Mouse (Mus musculus): ENCODE measurements around the gene Ube2cbp. TPM values are rescaled to one million over a fixed set of nuclear protein-coding genes. Genes with fewer than 3 reads are reported as not detected.

Gene Ube2cbp
- polyA plus RNA-seq, 1 experiment from 2014 or later = 1.4 TPM

- Histone ChIP-seq H3K4me1 (ENCODE audit: insufficient read depth, low read depth, low read length) (no peaks in the 10 kb centered on the region), H3K9me3 (ENCODE audit: low read length) (no peaks in the 10 kb centered on the region), H3K27ac (ENCODE audit: low read length) (no peak overlapping the region), H3K36me3 (ENCODE audit: insufficient read depth, low read length) (no peaks in the 10 kb centered on the region), H3K9ac (replicated peaks; ENCODE audit: low read depth) (no peak overlapping the region), H3K4me3 (ENCODE audit: low read depth, low read length) (no peak overlapping the region), H3K4me2 (replicated peaks; ENCODE audit: low read depth, low read length) (no peak overlapping the region), H3K27me3 (replicated peaks; ENCODE audit: insufficient read depth, low read length) (no peaks in the 10 kb centered on the region)
- no peak for DNase-seq (ENCODE audit: low spot score)
- 49% methylated on average over 11 of the region's 11 CpGs for WGBS
- ATAC-seq = no peak
- TF ChIP-seq EP300 (IDR thresholded peaks at IDR 0.05) (no peak), CTCF (IDR thresholded peaks at IDR 0.05) (no peak)
Observed at GRCm38 (mm10) chr9:86438337-86439009, 26.3 kb downstream of the Ube2cbp start.

GRCm38 (mm10) chr9:86436608-86437007 lies 28.1 kb downstream of the Ube2cbp start:
- Histone ChIP-seq H3K9me3 (ENCODE audit: low read length) (no peaks in the 10 kb centered on the region), H3K27ac (ENCODE audit: low read length) (no peak overlapping the region), H3K4me2 (replicated peaks; ENCODE audit: low read depth, low read length) (no peak overlapping the region), H3K27me3 (replicated peaks; ENCODE audit: insufficient read depth, low read length) (no peaks in the 10 kb centered on the region), H3K36me3 (ENCODE audit: insufficient read depth, low read length) (no peaks in the 10 kb centered on the region), H3K9ac (replicated peaks; ENCODE audit: low read depth) (no peak overlapping the region), H3K4me1 (ENCODE audit: insufficient read depth, low read depth, low read length) (no peaks in the 10 kb centered on the region), H3K4me3 (ENCODE audit: low read depth, low read length) (no peak overlapping the region)
- ATAC-seq = no peak
- over 99% methylated on average over 8 of the region's 8 CpGs for WGBS
- no peak for TF ChIP-seq CTCF (IDR thresholded peaks at IDR 0.05)
- no peak for TF ChIP-seq EP300 (IDR thresholded peaks at IDR 0.05)
- DNase-seq (ENCODE audit: low spot score) = no peak

GRCm38 (mm10) chr9:86435510-86435909 lies 29.2 kb downstream of the Ube2cbp start:
- ATAC-seq (no peak), DNase-seq (ENCODE audit: low spot score) (no peak)
- Histone ChIP-seq H3K4me1 (ENCODE audit: insufficient read depth, low read depth, low read length) (no peaks in the 10 kb centered on the region), H3K9me3 (ENCODE audit: low read length) (no peaks in the 10 kb centered on the region), H3K4me3 (ENCODE audit: low read depth, low read length) (no peak overlapping the region), H3K27me3 (replicated peaks; ENCODE audit: insufficient read depth, low read length) (no peaks in the 10 kb centered on the region), H3K36me3 (ENCODE audit: insufficient read depth, low read length) (no peaks in the 10 kb centered on the region), H3K27ac (ENCODE audit: low read length) (no peak overlapping the region), H3K4me2 (replicated peaks; ENCODE audit: low read depth, low read length) (no peak overlapping the region), H3K9ac (replicated peaks; ENCODE audit: low read depth) (no peak overlapping the region)
- 74% methylated on average over 3 of the region's 3 CpGs for WGBS
- TF ChIP-seq CTCF (IDR thresholded peaks at IDR 0.05) (no peak), EP300 (IDR thresholded peaks at IDR 0.05) (no peak)

- no peaks in the 10 kb centered on the region for H3K36me3 ChIP-seq (ENCODE audit: insufficient read depth, low read length)
- DNase-seq (ENCODE audit: low spot score) (no peak), ATAC-seq (no peak)
- H3K9ac ChIP-seq (replicated peaks; ENCODE audit: low read depth) = no peak overlapping the region
- H3K9me3 ChIP-seq (ENCODE audit: low read length) = no peaks in the 10 kb centered on the region
- H3K4me2 ChIP-seq (replicated peaks; ENCODE audit: low read depth, low read length) = no peak overlapping the region
- no peaks in the 10 kb centered on the region for H3K27me3 ChIP-seq (replicated peaks; ENCODE audit: insufficient read depth, low read length)
- no peak for TF ChIP-seq EP300 (IDR thresholded peaks at IDR 0.05)
- WGBS = 79% methylated on average over 4 of the region's 4 CpGs
- no peak overlapping the region for H3K4me3 ChIP-seq (ENCODE audit: low read depth, low read length)
- H3K27ac ChIP-seq (ENCODE audit: low read length) = no peak overlapping the region
- no peaks in the 10 kb centered on the region for H3K4me1 ChIP-seq (ENCODE audit: insufficient read depth, low read depth, low read length)
Observed at GRCm38 (mm10) chr9:86423331-86423730, 41.4 kb downstream of the Ube2cbp start.

- Histone ChIP-seq H3K4me3 (ENCODE audit: low read depth, low read length) (no peak overlapping the region), H3K36me3 (ENCODE audit: insufficient read depth, low read length) (no peaks in the 10 kb centered on the region), H3K4me1 (ENCODE audit: insufficient read depth, low read depth, low read length) (no peaks in the 10 kb centered on the region), H3K27ac (ENCODE audit: low read length) (no peak overlapping the region), H3K27me3 (replicated peaks; ENCODE audit: insufficient read depth, low read length) (no peaks in the 10 kb centered on the region), H3K4me2 (replicated peaks; ENCODE audit: low read depth, low read length) (no peak overlapping the region), H3K9me3 (ENCODE audit: low read length) (no peaks in the 10 kb centered on the region), H3K9ac (replicated peaks; ENCODE audit: low read depth) (no peak overlapping the region)
- 78% methylated on average over 6 of the region's 6 CpGs for WGBS
- TF ChIP-seq EP300 (IDR thresholded peaks at IDR 0.05) (no peak), CTCF (IDR thresholded peaks at IDR 0.05) (no peak)
- no peak for DNase-seq (ENCODE audit: low spot score)
- no peak for ATAC-seq
Observed at GRCm38 (mm10) chr9:86419366-86419765, 45.4 kb downstream of the Ube2cbp start.

- Histone ChIP-seq H3K4me3 (ENCODE audit: low read depth, low read length) (no peak overlapping the region), H3K9ac (replicated peaks; ENCODE audit: low read depth) (no peak overlapping the region), H3K4me1 (ENCODE audit: insufficient read depth, low read depth, low read length) (no peaks in the 10 kb centered on the region), H3K36me3 (ENCODE audit: insufficient read depth, low read length) (no peaks in the 10 kb centered on the region), H3K4me2 (replicated peaks; ENCODE audit: low read depth, low read length) (no peak overlapping the region), H3K27me3 (replicated peaks; ENCODE audit: insufficient read depth, low read length) (no peaks in the 10 kb centered on the region), H3K27ac (ENCODE audit: low read length) (no peak overlapping the region), H3K9me3 (ENCODE audit: low read length) (no peaks in the 10 kb centered on the region)
- DNase-seq (ENCODE audit: low spot score) = no peak
- 100% methylated on average over 1 of the region's 1 CpGs for WGBS
- no peak for ATAC-seq
- TF ChIP-seq CTCF (IDR thresholded peaks at IDR 0.05) = no peak
- TF ChIP-seq EP300 (IDR thresholded peaks at IDR 0.05) = no peak
Observed at GRCm38 (mm10) chr9:86417971-86418370, 46.8 kb downstream of the Ube2cbp start.

GRCm38 (mm10) chr9:86395785-86396184 lies 69.0 kb downstream of the Ube2cbp start:
- ATAC-seq = no peak

More at GRCm38 (mm10) chr9:86395785-86396184, 69.0 kb downstream of the Ube2cbp start:
- Histone ChIP-seq H3K9ac (replicated peaks; ENCODE audit: low read depth) (no peak overlapping the region), H3K9me3 (ENCODE audit: low read length) (no peaks in the 10 kb centered on the region), H3K4me1 (ENCODE audit: insufficient read depth, low read depth, low read length) (no peaks in the 10 kb centered on the region), H3K4me3 (ENCODE audit: low read depth, low read length) (no peak overlapping the region), H3K36me3 (ENCODE audit: insufficient read depth, low read length) (no peaks in the 10 kb centered on the region), H3K27ac (ENCODE audit: low read length) (no peak overlapping the region), H3K27me3 (replicated peaks; ENCODE audit: insufficient read depth, low read length) (no peaks in the 10 kb centered on the region), H3K4me2 (replicated peaks; ENCODE audit: low read depth, low read length) (no peak overlapping the region)
- no peak for DNase-seq (ENCODE audit: low spot score)
- TF ChIP-seq EP300 (IDR thresholded peaks at IDR 0.05) (no peak), CTCF (IDR thresholded peaks at IDR 0.05) (peak; percentile 40)
- WGBS = 60% methylated on average over 6 of the region's 6 CpGs
